Mouse (Mus musculus) adrenal gland, postnatal 36 days (tissue): Measurements from ENCODE around the gene Vwa8. TPM values are rescaled to one million over a fixed set of nuclear protein-coding genes. Genes with fewer than 3 reads are reported as not detected.
A peak's percentile ranks its signal among the peaks of the same experiment; 100 is the strongest.

ENCODE experiments used
- DNase-seq, 2 experiments: peaks; one replicate each; pipeline ENCODE4 v3.0.0; 2021; ENCODE audit warnings: mixed read lengths in 1 of 2
- total RNA-seq, 2 experiments: library from RNA; stranded (reverse); gene quantifications; 2 replicates each; pipeline ENCODE4 v1.2.3; 2021

Vwa8 gene
- total RNA-seq, 2 experiments from 2014 or later: 146 to 169 TPM

DNA sequence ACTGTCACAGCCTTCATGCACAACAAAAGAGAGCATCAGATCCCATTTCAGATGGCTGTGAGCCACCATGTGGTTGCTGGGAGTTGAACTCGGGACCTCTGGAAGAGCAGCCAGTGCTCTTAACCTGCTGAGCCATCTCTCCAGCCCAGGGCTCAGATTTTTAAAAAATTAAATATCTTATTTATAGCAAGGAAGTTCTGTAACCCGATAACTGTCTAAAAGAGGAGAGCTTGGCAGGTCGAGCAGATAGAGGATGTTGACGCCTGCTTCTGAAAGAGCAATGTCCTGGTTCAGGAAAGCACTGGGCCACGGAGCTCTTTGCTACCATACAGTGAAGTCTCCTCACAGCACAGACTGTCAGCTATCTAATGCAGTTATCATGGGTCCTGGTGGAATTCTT, 237.2 kb downstream of the Vwa8 start:
- DNase-seq: no peak

DNA sequence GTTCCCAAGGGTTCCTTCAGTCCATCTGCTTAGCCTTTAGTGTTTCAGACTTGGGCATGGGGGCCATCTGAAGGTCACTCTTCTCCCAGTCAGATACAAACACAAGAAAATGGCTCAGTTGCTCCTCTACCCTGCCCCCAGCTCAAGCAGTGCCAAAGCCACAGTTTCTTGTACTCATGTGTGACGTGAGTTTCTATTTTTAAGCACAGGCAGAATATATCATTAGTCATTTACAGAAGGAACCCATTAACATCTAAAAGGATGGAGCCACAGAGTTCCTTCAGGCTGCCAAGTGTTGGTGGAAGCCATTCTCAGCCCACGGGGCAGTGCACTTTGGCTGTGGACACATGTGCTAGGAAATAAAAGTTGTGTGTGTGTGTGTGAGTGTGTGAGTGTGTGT, 240.6 kb downstream of the Vwa8 start:
- peak; percentile 62 to 80 for DNase-seq

DNA sequence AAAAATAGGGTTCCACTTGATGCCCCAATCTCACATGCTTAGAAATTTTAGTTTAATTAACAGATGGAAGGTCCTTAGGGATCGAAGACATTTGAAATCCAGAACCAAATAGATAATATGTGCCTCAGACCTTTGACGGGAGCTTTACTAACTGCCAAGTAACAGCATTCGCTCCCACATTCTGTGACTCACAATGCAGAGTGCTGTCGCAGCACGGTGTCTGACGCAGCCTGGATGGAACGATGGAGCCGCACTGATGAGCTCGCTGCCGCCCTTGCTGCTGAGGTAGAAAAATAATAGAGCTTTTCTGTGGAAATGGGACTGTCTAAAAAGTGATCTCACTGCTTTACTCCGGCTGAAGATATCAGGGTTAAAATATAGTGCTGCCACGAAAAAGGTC, 248.3 kb downstream of the Vwa8 start:
- no peak for DNase-seq

DNA sequence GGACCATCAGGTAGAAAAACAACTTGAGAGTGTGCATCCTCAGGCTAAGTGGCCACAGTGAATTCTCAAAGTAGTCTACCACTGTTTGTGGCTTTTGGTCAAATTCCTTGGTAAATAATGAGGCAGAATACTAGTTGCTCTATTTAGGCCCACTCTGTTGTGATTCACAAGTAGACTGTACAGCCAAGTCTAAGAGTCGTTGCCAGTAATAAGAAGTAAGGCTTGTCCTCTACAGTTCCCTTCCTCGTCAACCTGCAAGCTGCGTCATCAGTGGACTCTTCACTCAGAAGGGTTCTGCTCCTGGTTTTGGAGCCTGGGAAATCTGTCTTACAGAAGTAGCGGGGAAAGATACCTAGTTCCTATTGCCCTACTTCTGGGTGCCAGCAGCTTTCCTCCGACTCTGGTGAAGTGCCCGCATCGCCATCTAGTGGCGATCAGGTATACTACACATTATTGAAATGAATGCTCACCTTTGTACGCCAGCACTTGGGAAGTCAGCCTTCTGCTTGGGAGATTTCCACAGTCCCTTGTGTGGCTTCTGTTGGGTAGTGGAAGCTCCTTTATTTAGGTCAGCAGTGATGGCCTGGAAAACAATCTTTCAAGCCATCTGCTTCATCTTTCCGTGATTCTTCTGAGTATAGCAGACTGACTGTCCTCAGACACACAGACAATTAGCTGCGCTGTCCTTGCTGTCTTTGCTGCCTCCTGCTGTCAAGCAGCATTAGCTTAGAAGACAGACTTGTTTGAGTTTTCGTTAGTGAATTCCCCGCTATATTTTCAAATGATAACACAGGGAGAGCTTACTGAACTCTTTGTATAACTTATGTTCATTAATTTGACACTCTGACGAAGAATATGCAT, 258.0 kb downstream of the Vwa8 start:
- DNase-seq: peak; percentile 69 to 75

DNA sequence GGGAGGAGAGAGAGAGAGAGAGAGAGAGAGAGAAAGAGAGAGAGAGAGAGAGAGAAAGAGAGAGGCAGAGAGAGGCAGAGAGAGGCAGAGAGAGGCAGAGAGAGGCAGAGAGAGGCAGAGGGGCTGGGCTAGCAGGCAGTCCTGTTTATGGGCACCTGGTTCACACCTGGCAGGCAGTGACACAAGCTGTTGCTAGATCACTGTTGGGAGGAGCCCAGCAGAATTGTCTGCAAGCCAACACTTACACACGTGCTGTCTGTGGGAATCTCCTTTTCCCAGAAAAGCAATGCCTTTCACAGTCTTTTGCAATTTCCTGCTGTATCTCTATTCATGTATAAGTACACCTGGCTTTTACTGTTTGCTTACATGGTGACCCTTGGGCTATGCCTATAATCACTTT, 260.5 kb downstream of the Vwa8 start:
- DNase-seq: no peak

DNA sequence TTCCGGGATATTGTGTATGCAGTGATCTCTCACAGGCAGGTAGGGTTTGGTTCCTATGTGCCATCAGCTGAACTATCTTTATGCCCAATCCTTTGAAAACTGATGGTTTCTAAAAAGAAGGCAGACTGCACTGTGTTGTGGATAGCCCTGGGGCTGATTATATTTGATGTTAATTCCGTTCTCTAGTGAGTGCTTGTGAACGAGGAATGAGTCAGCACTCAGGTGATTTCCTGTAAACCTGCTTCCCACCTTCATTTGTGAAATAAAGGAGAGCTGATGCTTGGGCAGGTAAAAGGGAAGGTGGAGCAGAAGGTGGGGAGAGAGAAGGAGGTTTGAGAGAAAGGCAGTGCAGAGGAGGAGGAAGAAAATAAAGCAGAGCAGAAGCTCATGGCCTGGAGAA, 261.2 kb downstream of the Vwa8 start:
- DNase-seq: no peak

DNA sequence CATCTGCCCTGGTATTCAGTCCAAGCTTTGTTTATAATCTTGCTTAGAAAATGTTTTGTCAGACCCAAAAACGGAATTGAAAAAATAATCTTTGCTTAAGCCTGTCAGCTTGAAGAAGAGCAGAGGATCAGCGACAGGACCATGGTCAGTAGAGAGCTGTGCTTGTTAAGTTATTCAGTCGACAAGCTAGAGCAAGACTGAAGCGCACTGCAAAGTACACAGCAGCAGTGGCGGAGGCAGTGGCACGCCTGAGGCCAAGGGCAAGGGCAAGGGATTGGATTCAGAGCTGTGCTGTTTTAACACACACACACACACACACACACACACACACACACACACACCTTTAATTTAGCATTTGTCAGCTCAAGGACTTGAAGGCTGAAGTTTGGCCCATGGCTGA, 263.2 kb downstream of the Vwa8 start:
- peak in 1 of 2 experiments; percentile 37 for DNase-seq

DNA sequence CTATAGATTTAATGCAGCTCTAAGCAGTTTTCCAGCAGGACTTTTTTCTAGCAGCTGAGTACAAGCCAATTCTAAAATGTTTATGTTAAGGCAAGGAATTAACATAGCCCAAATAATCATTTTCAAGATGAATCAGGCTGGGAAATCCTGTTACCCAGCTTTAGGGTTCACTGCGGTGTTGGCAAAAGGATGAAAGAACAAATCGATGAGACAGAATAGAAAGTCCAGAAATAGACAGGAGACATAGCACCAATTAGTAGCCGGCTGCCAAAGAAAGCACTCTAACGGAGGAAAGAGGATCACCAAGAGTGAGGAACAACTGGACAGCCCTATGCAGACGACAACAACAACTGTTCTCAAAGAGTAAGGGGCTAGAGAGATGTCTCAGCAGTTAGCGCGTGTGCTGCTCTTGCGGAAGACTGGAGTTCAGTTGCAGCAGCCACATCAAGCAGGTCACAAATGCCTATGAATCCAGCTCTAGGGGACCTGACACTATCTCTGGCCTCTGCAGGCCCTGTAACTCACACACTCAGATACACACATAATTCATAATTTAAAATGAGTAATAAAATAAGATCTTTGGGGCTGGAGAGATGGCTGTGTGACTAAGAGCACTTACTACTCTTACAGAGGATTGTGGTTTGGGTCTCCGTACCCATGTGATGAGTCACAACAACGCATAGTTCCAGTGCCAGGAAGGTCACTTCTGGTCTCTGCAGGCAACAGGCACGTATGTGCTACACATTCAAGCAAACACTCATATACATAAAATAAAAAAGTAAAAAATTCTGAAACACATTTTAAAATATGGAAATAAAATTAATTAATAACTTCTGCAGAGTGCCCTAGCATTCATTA, 265.9 kb downstream of the Vwa8 start:
- peak; percentile 24 to 31 for DNase-seq

DNA sequence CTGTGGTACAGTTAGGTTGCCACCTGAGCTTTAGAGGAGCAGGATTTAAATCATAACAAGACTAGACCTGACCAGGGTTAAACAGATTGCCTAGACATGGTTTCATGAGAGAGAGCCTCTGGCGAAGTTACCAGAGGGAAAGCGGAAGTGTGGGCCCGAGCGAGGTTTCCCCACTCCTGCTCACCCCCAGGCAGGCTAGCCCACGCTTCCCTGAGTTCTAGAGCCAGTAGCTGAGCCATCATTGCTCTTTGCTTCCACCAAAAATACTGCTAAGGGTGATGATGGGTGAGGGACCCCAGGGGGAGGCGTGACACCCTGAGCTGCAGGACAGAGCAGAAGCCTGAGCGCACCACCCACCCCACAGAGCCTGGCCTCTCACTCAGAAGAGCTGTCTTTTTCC, 269.6 kb downstream of the Vwa8 start:
- no peak for DNase-seq

DNA sequence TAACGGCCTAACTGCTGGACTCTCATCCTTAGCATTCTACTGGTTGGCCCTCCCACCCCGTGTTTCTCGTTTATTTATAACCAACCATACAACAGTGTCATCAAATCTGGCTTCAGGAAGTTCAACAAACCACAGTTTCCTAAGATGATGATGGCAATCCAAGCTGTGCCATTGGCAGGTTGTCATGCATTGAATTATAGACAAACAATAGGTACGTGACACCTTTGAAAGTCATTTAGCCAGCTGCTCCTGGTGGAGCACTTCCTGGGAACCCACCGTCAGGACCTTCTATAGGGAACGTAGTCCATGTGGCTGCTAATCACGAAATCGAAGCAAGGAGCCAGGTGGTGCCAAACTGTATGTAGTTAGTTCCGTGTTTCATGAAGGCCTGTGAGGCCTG, 270.5 kb downstream of the Vwa8 start:
- no peak for DNase-seq

DNA sequence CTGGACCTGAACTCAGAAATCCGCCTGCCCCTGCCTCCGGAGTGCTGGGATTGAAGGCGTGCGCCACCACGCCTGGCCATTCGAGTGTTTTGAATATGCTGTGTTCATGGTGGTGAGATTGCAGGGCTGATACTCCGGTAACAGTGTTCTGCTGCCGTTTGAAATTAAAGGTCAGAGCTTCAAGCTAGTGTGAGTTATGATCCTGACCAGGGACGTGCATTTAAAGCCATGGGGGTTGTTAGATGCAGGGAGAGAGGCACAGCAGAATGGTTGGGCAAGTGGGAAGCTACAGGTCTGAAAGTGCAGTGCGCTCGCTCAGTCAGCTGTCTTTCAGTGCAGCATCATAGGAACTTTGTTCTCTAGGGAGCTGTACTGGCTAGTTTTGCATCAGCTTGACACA, 271.8 kb downstream of the Vwa8 start:
- peak; percentile 35 for DNase-seq

DNA sequence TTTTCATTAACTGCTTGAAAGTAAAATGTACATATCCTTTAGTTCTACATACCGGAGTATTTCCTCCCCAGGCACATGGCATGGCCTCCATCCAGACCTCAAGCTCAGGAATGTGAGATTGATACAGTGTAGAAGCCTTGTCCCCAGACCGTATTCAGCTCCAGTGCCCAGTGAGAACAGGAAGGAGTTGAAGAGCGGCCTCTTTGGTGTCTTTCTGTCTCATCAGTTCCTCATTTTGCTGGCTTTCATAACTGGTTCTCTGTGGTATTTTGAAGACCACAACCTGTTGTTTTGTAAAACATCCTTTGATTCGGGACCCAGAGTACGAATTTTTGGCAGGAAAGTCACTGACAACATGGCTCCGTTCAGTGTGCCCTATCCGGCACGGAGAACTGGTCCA, 274.6 kb downstream of the Vwa8 start:
- DNase-seq: no peak

DNA sequence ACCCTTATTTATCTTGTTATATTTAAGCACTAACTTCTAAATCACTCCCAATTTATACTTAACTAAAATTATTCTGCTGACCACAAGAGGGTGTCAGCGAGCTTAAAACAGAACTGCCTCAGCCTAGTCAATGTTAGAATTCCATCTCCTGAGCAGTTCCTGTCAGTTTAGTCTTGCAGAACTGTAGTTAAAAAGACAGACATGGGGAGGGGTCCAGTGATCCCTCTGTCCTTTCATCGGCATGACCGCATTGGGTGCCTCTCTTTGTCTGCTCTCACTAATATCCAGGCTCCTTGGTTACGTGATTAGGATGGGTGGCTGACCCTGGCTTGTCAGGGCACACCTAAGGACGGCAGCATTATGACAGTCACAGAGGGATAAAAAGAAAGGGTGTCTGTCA, 275.8 kb downstream of the Vwa8 start:
- peak in 1 of 2 experiments; percentile 59 for DNase-seq

DNA sequence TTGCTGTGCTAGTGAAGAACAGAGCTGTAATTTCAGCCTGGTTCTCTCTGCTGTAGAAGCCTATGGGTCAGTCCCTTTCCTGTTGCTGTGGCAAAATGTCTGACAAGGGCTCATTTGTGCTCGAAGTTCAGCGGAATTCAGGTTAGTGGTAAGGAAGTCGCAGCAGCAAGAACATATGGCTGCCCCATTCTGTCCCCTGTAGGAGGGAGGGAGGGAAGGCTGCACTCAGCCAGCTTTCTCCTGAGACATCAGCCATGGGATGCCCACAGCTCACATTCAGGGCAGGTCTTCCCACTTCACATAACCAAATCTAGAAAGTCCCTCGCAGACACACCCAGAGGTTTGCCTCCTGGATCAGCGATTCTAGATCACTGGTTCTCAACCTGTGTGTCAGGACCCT, 277.3 kb downstream of the Vwa8 start:
- no peak for DNase-seq

DNA sequence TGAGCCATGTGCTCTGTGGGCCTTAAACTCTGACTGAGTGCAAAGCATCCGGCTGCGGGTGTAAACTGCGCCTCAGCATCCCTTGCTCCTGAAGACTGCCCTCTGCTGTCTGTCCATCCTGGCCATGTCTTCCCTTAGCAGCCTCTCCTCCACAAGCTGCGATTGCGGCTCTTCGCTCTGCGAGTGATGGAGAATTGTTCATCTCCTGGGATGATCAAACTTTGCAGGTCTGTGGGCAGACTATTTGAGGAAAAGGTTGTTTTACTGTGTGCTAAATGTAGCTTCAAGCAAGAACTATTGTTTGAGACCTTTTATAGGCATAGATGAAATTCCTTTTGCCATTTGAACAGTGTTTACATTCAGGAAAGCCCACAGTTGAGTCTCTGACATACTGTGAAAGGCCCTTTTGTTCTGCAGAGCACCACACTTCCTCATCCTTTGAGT, 286.1 kb downstream of the Vwa8 start:
- DNase-seq: no peak

DNA sequence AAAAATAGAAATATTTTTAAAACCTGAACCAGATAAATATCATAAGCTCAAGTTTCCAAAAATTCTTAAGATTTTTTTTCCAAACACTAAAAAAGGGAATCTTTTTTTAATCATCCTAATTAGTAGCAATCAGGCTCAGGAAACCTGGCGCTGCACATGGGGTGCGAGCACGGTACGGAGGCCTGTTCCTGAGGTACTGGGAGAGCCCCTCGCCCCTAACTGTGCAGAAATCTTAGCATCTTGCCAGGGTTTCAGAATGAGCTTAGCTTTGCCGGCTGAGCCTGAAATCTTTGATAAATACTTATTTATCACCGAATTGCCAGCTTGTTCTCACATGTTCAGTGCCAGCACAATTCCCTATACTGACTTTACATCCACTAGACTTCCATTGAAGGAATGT, 286.6 kb downstream of the Vwa8 start:
- DNase-seq: no peak

DNA sequence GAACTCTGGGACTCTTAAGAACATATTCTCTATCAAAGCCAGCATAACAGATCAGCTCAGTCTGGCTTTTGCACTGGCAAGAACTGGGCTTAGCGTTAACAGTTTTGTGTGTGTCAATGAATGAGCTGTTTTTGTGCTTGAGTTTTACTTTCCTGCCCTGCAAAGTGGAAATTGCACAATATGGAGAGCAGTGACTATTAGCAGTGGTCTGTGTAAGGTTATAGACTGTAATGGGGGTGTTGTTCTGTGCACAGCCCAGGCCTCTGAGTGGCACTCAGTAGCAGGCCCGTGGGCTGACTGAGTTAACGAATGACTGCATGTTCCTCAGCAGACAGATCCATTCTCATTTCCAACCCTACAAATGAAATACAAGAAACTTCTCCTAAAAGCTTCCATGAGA, 287.7 kb downstream of the Vwa8 start:
- no peak for DNase-seq

DNA sequence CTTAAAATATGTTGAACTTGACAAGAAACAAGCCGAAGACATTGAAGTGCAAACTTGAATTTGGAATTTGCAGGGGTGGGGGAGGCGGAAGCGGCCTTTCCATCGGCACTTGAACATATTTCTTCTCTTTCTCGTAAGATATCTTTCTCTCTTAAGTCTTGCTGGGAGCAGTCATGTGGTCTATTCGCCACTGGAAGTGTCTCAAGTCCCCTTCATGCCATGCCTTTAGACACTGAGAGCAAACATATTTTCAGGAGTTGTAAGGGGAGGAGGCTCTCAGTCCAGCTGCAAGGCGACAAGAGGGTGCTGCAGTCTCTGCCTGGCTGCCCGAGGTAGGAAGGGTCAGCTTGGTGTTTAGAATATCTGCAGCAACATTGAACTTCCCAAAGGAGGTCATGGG, 288.2 kb downstream of the Vwa8 start:
- DNase-seq: no peak

DNA sequence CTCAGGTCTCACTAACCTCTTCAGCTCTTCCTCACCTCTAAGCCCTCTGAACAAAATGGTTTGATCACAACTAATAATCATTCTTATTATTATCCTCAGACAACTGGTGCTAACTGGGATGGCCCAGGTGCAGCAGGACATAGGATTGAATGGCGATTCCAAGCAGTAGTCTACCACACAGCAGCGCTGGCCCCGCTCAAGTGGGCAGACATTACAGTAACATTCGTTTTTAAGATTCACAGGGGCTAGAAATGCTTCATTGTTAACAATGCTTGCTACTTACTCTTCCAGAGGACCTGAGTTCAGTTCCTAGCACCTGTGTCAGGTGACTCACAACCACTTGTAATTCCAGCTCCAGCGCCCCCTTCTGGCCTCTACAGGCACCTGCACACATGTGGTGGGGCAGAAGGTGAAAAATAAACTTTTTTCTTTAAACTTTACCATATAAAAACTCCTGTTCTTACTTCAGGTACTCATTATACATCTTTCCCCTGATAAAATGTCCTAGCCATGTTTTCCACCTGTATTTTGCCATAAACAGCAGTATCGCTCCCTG, 290.3 kb downstream of the Vwa8 start:
- DNase-seq: no peak

DNA sequence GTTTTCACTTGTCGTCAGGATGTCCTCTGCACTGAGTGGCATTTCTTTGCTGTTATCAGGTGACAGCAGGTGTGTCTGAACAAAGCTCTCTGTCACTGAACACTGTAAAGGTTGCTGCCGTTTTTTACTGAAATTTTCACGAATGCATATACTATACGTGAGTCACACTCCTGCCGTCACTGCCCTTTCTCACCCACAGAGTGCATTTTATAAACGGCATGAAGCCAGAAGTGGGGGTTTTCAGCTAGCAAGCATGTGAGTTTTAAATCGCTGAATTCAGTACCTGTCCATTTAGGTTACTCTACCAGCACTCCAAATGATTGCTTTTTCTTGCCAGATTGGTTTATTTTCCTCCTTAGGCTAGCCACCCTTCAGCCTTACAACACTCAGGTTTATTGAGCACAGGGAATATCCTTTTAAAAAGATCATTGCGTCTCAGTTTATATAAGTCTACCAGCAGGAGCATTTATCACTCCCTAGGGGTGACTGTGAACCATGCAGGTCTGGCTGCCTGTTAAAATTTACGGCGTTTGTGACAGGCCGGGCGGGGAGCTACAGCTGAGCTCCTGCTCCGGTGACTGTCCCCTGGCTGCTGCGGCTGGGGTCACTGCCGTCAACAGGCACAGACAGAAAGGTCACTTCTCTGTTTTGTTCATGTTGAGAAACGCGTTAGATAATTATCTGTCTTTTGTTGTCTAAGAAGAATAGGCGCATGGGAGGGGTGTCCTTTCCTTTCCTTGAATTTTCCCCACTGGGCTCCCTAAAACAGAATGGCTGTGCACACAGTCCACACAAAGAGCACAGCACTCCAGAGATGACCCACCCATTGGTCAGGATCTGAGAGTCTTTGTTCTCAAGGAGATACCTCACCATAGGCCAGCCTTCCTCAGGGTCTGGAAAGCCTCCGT, 291.3 kb downstream of the Vwa8 start:
- DNase-seq: peak; percentile 65 to 76

DNA sequence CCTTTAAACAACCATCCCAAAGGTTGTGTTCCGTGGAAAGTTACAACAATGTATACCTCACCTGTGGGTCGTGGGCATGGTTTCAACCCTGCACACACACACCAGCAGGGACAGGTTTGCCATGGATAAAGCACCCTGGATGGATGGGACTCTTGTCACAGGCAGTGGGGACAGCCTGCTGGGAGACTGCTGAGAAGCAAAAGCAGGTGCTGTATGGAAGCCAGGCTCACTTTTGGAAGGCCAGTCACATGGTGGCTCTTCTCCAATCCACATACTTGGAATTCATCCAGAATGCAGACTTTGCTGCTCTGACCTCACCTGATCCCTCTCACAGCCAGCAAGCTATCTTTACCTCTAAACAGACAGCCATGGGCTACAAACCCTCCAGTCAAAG, 292.0 kb downstream of the Vwa8 start:
- no peak for DNase-seq

DNA sequence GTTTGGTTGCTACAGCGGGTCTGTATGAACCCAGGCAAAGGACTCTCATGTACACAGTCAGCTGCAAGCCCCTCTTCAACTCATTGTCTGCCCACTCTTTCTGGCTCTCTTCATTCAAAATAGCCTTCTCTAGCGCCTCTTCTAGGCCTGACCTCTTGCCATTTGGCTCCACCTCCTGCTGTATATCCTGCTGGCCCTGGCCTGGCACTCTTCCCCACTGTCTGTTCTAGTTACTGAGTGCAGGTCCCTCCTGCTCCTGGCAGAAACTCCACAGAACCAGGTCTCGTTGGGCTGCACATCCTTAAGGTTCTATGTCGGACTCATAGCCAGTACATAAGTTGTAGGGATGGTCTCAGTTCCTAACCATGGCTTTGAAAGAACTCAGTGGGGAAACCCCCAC, 293.5 kb downstream of the Vwa8 start:
- DNase-seq: no peak
